In the genomic region with DNA sequence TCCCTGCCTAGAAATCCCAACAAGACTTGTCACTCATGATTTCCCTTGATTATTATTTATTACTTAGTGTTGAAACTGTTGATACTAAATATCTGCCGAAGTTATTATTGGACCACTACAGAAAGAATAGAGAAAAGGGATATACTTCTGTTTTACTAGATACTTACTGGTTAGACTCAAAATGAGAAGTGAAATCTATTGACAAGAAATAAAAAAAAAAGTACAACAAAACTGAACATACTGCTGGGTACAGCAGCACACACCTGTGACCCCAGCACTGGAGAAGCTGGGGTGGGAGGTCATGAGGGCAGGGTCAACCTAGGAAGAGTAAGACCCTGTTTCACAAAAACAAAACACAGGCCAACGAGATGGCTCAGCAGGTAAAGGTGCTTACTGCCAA, we compare ENCODE assay signal across 17 mouse cellular contexts. TPM values are rescaled to one million over a fixed set of nuclear protein-coding genes. Genes with fewer than 3 reads are reported as not detected.
"Had no signal": no experiment of that assay in that cellular context is flagged by ENCODE, and none has a peak within 500 bp of the region (broad histone marks: within the 10 kb centered on the region; RNA-seq: fewer than 3 reads in every experiment).

No protein-coding gene starts in this region.

- H3K4me2 ChIP-seq: neural tube, embryonic 13.5 days; neural tube, embryonic 15.5 days; stomach, embryonic 15.5 days had no signal

- H3K27ac ChIP-seq: neural tube, embryonic 13.5 days; neural tube, embryonic 15.5 days; stomach, embryonic 15.5 days; stomach, postnatal 0 days had no signal

- H3K9ac ChIP-seq: neural tube, embryonic 13.5 days; neural tube, embryonic 15.5 days; stomach, embryonic 15.5 days had no signal

- DNase-seq: retina, postnatal 1 day; right cerebral cortex, adult 18-20 months; right cerebral cortex, postnatal 14 days; right cerebral cortex, postnatal 25 days; right cerebral cortex, postnatal 4 days; spleen, adult 18-20 months; thymus, adult 18-20 months; thymus, adult 2 months; thymus, postnatal 14 days; thymus, postnatal 25 days; thymus, postnatal 4 days had no signal

- H3K9me3 ChIP-seq: neural tube, embryonic 13.5 days; neural tube, embryonic 15.5 days; stomach, embryonic 15.5 days had no signal

- H3K4me3 ChIP-seq: neural tube, embryonic 13.5 days; neural tube, embryonic 15.5 days; stomach, embryonic 15.5 days had no signal

- H3K4me1 ChIP-seq: neural tube, embryonic 13.5 days; neural tube, embryonic 15.5 days; stomach, embryonic 15.5 days had no signal

- H3K27me3 ChIP-seq: neural tube, embryonic 13.5 days; neural tube, embryonic 15.5 days; stomach, embryonic 15.5 days had no signal

RNA-seq across cellular contexts. Expression of a gene that starts 9.5 kb away (rescaled TPM):
- polyA plus RNA-seq: small intestine, adult 2 months; testis, adult 2 months had no signal
